Mouse (Mus musculus): Measurements from ENCODE around the gene H2-D1. TPM values are rescaled to one million over a fixed set of nuclear protein-coding genes. Genes with fewer than 3 reads are reported as not detected.
A peak's percentile ranks its signal among the peaks of the same experiment; 100 is the strongest.

The H2-D1 gene
- polyA plus RNA-seq, 1 experiment: 592 TPM

DNA sequence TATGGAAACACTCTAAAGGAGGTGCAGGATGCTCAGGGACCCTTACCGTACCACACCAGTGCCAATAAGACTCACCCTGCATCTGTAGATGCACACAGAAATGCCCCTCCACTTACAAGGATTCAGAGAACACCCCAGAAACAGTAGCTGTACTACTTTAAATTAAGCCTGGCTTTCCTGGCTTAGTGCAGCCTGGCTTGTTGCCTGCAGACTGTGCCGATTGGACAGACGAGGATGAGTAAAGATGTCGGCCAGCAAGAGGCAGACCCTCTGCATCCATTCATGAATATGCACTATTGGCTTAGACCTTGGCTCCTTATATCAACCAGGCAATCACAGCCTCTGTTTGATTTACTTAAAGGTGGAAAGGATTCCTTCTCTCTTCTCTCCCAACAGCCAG lies 2.9 kb upstream of the H2-D1 start:
- Histone ChIP-seq H3K4me3 (ENCODE audit: insufficient read depth, low read depth, low read length) (no peak overlapping the region), H3K4me1 (ENCODE audit: control insufficient read depth, insufficient read depth, low read length) (peaks cover 6% of the 10 kb centered on the region; the same call in 1 of the 2 replicates), H3K27ac (ENCODE audit: insufficient read depth, low read depth, low read length) (no peak overlapping the region)
- WGBS: 57% methylated on average over 4 of the region's 4 CpGs
- TF ChIP-seq CTCF (IDR thresholded peaks at IDR 0.05; ENCODE audit: insufficient read depth, low read depth, low read length): no peak
- TF ChIP-seq POLR2A (IDR thresholded peaks at IDR 0.05; ENCODE audit: insufficient read depth, low read depth, low read length): no peak

DNA sequence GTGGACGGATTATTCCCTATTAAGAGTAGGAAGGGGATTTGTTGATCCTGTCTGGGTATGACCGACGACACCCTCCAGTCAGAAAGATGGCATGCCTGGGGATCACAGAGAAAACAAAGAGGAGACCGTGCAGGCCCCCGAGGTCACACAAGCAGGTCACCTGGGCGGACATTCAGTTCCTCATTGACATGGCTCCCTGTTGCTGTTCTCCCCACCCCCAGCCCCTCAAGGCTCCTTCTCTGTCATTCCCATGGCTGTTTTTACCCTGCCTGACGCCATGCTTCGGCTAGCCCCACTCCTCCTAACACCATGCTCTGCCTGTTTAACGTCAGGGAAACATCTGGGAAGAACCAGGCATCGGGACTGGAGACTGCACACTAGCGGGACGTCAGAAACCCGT lies 879 bp upstream of the H2-D1 start:
- no peak for TF ChIP-seq CTCF (IDR thresholded peaks at IDR 0.05; ENCODE audit: insufficient read depth, low read depth, low read length)
- WGBS: 79% methylated on average over 13 of the region's 13 CpGs

DNA sequence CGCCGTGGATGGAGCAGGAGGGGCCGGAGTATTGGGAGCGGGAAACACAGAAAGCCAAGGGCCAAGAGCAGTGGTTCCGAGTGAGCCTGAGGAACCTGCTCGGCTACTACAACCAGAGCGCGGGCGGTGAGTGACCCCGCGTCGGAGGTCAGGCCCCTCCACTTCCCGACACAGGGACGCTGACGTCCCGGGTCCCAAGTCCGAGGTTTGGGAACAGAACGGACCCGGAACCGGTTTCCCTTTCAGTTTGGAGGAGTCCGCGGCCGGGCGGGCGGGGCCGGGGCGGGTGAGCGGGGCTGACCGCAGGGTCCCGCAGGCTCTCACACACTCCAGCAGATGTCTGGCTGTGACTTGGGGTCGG lies 973 bp downstream of the H2-D1 start:
- Histone ChIP-seq H3K4me3 (ENCODE audit: insufficient read depth, low read depth, low read length) (peak overlapping the region; percentile 72), H3K4me1 (ENCODE audit: control insufficient read depth, insufficient read depth, low read length) (peaks cover 6% of the 10 kb centered on the region; the same call in 1 of the 2 replicates), H3K27ac (ENCODE audit: insufficient read depth, low read depth, low read length) (no peak overlapping the region)
- WGBS: under 1% methylated on average over 31 of the region's 31 CpGs
- TF ChIP-seq POLR2A (IDR thresholded peaks at IDR 0.05; ENCODE audit: insufficient read depth, low read depth, low read length) (no peak), CTCF (IDR thresholded peaks at IDR 0.05; ENCODE audit: insufficient read depth, low read depth, low read length) (no peak)

More for the DNA sequence above, 879 bp upstream of the H2-D1 start:
- H3K4me1 ChIP-seq (ENCODE audit: control insufficient read depth, insufficient read depth, low read length): peaks cover 6% of the 10 kb centered on the region; the same call in 1 of the 2 replicates
- no peak overlapping the region for H3K27ac ChIP-seq (ENCODE audit: insufficient read depth, low read depth, low read length)
- H3K4me3 ChIP-seq (ENCODE audit: insufficient read depth, low read depth, low read length): no peak overlapping the region

DNA sequence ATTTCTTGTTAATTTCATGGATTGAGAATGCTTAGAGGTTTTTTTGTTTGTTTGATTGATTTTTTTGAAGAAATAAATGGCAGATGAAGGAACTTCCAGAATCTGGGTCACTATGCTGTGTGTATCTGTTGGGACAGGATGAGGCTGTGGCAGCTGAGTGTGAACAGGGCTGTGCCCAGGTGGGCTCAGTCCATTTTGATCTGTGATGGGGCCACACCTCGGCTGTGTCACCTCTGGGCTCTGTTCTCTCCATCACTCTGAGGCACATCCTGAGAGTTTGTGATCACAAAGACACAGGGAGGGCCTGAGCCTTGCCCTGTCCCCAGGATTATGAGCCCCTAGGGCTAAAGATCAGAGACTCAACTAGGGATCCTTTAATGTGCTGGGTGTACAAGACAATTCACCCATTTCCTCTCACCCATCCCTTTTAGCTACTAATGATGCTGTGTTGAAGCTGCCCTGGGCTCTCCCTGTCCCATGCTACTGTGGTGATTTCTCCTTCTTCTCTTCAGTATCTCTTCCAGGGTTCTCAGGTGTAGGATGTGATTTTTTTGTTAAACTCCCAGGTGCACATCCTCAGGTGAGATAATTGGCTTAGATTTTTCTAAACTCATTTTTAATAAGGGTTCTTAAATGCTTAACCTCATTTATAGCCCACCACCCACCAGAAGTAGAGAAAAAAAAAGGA lies 5.0 kb downstream of the H2-D1 start:
- Histone ChIP-seq H3K27ac (ENCODE audit: insufficient read depth, low read depth, low read length) (no peak overlapping the region), H3K4me1 (ENCODE audit: control insufficient read depth, insufficient read depth, low read length) (peaks cover 6% of the 10 kb centered on the region; the same call in 1 of the 2 replicates), H3K4me3 (ENCODE audit: insufficient read depth, low read depth, low read length) (no peak overlapping the region)
- TF ChIP-seq POLR2A (IDR thresholded peaks at IDR 0.05; ENCODE audit: insufficient read depth, low read depth, low read length) (no peak), CTCF (IDR thresholded peaks at IDR 0.05; ENCODE audit: insufficient read depth, low read depth, low read length) (no peak)
- WGBS: 90% methylated on average over 1 of the region's 1 CpGs

DNA sequence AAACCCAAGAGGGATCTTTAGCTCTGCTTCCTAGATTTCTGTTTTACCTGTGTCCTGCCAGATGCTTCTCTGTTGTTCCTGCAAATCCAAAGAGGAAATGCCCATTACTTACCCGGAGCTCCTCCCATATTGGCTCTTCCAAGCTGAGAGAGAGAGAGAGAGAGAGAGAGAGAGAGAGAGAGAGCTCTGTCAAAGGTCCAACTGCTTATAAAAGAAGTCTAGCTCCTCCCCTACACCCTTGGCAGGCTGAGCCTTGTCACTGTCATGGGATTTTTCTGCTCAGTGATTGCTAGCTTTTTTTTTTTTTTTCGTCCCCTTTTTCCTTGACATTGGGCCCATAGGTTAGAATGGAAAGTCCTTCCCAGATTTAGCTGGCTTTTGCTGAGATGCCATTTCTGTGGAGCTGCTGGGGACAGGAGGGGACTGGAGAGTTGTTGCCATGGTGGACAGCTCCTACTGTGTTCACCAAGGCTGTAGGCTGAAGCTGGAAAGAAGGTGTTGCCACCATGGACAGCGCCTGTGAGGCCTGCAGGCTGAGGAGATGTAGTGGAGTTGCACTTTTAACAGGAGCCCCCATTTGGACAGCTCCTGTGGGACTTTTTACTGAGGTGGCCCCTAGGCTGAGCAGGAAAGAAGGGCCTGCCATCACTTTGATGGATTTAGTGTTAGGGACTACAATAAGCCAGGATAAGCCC lies 7.3 kb downstream of the H2-D1 start:
- Histone ChIP-seq H3K27ac (ENCODE audit: insufficient read depth, low read depth, low read length) (no peak overlapping the region), H3K4me1 (ENCODE audit: control insufficient read depth, insufficient read depth, low read length) (no peaks in the 10 kb centered on the region), H3K4me3 (ENCODE audit: insufficient read depth, low read depth, low read length) (no peak overlapping the region)
- 32% methylated on average over 3 of the region's 3 CpGs for WGBS
- no peak for TF ChIP-seq CTCF (IDR thresholded peaks at IDR 0.05; ENCODE audit: insufficient read depth, low read depth, low read length)
- no peak for TF ChIP-seq POLR2A (IDR thresholded peaks at IDR 0.05; ENCODE audit: insufficient read depth, low read depth, low read length)

DNA sequence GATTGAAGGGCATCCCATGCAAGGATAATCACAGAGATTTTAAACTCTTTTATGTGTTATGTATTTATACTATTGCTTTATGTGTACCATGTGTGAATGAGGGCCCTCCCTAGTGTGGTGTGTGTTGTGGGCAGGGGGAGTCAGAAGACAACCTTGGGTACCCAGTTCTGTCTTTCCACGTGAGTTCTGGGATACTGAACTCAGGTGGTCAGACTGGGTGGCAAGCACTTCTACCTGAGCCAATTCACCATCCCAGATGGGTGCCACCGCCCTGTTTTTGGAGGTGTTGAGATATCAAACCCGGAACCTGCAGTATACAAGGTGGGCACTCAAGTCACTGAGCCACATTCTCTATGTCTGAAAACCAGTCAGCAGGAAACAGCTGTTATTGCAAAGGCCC lies 9.7 kb downstream of the H2-D1 start:
- 81% methylated on average over 3 of the region's 3 CpGs for WGBS
- TF ChIP-seq CTCF (IDR thresholded peaks at IDR 0.05; ENCODE audit: insufficient read depth, low read depth, low read length) (no peak), POLR2A (IDR thresholded peaks at IDR 0.05; ENCODE audit: insufficient read depth, low read depth, low read length) (no peak)
- H3K4me1 ChIP-seq (ENCODE audit: control insufficient read depth, insufficient read depth, low read length): no peaks in the 10 kb centered on the region
- no peak overlapping the region for H3K27ac ChIP-seq (ENCODE audit: insufficient read depth, low read depth, low read length)
- H3K4me3 ChIP-seq (ENCODE audit: insufficient read depth, low read depth, low read length): no peak overlapping the region

DNA sequence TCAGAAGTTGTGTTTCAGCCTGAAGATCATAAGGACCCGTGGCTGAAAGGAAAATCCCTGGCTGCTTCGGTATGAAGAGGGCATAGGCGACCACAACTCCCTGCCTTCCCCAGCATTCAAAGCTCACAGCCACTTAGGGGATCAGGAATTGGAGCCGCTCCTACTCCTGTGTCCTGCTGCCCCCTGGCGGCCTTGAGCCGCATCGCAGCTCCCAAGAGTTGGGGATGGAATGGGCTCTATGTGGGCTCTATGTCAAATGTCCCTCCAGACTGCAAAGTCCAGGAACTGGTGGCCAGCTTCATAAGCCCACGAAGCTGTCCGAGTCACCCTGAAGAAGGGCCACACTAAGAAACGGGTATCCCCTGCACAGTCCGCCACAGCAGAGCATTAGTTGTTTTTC lies 12.2 kb downstream of the H2-D1 start:
- 4% methylated on average over 11 of the region's 11 CpGs for WGBS
- TF ChIP-seq POLR2A (IDR thresholded peaks at IDR 0.05; ENCODE audit: insufficient read depth, low read depth, low read length) (no peak), CTCF (IDR thresholded peaks at IDR 0.05; ENCODE audit: insufficient read depth, low read depth, low read length) (peak; percentile 92)
- H3K4me1 ChIP-seq (ENCODE audit: control insufficient read depth, insufficient read depth, low read length): no peaks in the 10 kb centered on the region

DNA sequence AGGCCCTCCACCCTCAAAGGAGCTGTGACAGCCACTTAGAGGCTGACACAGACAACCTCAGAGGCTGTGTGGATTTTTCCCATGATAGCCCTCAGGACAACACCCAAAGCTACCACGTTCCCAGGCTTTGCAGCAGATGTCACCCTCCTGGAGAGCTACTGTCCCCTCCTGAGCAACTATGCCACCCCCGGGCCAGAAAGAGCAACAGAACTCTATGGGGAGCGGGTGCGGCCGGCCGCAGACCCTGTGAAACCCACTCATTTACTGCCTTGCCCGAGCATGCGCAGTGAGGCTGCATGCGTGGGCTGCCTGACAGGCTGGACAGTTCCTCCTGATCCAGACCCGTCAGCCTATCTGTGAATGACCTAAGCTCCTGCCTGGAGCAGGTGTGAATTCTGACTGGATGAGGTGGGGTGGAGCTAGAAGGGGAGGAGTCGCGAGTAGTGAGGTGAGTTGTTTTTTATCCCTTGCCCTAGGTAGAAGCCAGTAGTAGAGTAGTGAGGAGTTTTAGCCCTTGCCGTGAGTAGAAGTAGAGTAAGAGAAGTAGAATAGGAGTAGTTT lies 13.9 kb downstream of the H2-D1 start:
- 25% methylated on average over 13 of the region's 13 CpGs for WGBS
- no peak overlapping the region for H3K27ac ChIP-seq (ENCODE audit: insufficient read depth, low read depth, low read length)
- TF ChIP-seq POLR2A (IDR thresholded peaks at IDR 0.05; ENCODE audit: insufficient read depth, low read depth, low read length) (no peak), CTCF (IDR thresholded peaks at IDR 0.05; ENCODE audit: insufficient read depth, low read depth, low read length) (no peak)
- no peak overlapping the region for H3K4me3 ChIP-seq (ENCODE audit: insufficient read depth, low read depth, low read length)
- H3K4me1 ChIP-seq (ENCODE audit: control insufficient read depth, insufficient read depth, low read length): no peaks in the 10 kb centered on the region

More for the DNA sequence above, 12.2 kb downstream of the H2-D1 start:
- Histone ChIP-seq H3K27ac (ENCODE audit: insufficient read depth, low read depth, low read length) (no peak overlapping the region), H3K4me3 (ENCODE audit: insufficient read depth, low read depth, low read length) (no peak overlapping the region)

DNA sequence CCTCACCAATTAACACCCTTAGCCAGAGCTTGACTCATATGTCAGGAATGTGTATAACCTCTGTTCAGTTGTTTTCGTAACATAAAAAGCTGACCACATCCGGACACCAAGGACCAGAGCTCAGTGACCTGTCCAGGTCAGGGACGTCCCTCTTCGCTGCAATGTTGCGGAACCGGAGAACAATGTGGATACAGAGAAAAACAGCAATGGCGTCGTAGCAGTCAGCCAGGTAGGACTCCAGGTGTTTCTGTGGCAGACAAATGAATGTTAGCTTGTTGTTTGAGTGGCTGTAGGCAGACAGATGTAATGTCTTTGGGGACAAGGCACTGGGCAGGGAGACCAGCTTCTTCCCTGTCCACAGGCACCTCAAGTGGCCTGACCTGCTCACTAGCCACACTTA lies 15.5 kb downstream of the H2-D1 start:
- TF ChIP-seq CTCF (IDR thresholded peaks at IDR 0.05; ENCODE audit: insufficient read depth, low read depth, low read length) (no peak), POLR2A (IDR thresholded peaks at IDR 0.05; ENCODE audit: insufficient read depth, low read depth, low read length) (no peak)
- Histone ChIP-seq H3K4me1 (ENCODE audit: control insufficient read depth, insufficient read depth, low read length) (no peaks in the 10 kb centered on the region), H3K27ac (ENCODE audit: insufficient read depth, low read depth, low read length) (no peak overlapping the region), H3K4me3 (ENCODE audit: insufficient read depth, low read depth, low read length) (no peak overlapping the region)
- 90% methylated on average over 8 of the region's 8 CpGs for WGBS
